Mouse (Mus musculus) heart, embryonic 16.5 days (tissue): ENCODE data around the gene Cnot2. TPM values are rescaled to one million over a fixed set of nuclear protein-coding genes. Genes with fewer than 3 reads are reported as not detected.

Experiments used
- ATAC-seq: fragments of 200-750 bp; cut with Nextera tagmentation; replicated peaks from 2 replicates; pipeline ENCODE4 v1.8.0; 2017; ENCODE audit warnings: moderate number of reproducible peaks; ENCODE audit not compliant: insufficient read depth, low FRiP score; ENCODE audit errors: extremely low read depth
- H3K27ac ChIP-seq: fragments of 300-500 bp; sonication (generic); 2 replicates; pipeline ENCODE4 v1.5.1; 2014; ENCODE audit warnings: mild to moderate bottlenecking, low read length, control low read depth, moderate library complexity
- H3K27me3 ChIP-seq: fragments of 300-500 bp; sonication (generic); 2 replicates; pipeline ENCODE4 v1.6.1; 2014; ENCODE audit warnings: low read length, mixed read lengths; ENCODE audit not compliant: control insufficient read depth, insufficient read depth
- H3K36me3 ChIP-seq: fragments of 300-500 bp; sonication (generic); 2 replicates; pipeline ENCODE4 v1.6.1; 2014; ENCODE audit not compliant: control insufficient read depth, insufficient read depth
- H3K4me1 ChIP-seq: fragments of 300-500 bp; sonication (generic); 2 replicates; pipeline ENCODE4 v1.6.1; 2014; ENCODE audit warnings: low read length, mixed read lengths; ENCODE audit not compliant: control insufficient read depth, insufficient read depth
- H3K4me2 ChIP-seq: fragments of 300-500 bp; sonication (generic); 2 replicates; pipeline ENCODE4 v1.6.1; 2014; ENCODE audit warnings: low read depth, mild to moderate bottlenecking, control low read depth, low read length
- H3K4me3 ChIP-seq: fragments of 300-500 bp; sonication (generic); 2 replicates; pipeline ENCODE4 v1.5.1; 2014; ENCODE audit warnings: mild to moderate bottlenecking, control low read depth, low read length
- H3K9ac ChIP-seq: fragments of 300-500 bp; sonication (generic); 2 replicates; pipeline ENCODE4 v1.6.1; 2014; ENCODE audit warnings: low read length, control low read depth
- H3K9me3 ChIP-seq: fragments of 300-500 bp; sonication (generic); replicated peaks from 2 replicates; pipeline ENCODE4 v1.6.1; 2016; ENCODE audit warnings: low read length; ENCODE audit not compliant: control insufficient read depth
- WGBS: fragments of 180-500 bp; shearing (Covaris S2); extraction: QIAGEN DNeasy Blood & Tissue Kit; methylation state at CpG from one replicate; pipeline ENCODE4 v1.1.7; 2014; 5-methylcytosine and 5-hydroxymethylcytosine counted together
- polyA plus RNA-seq: library from polyadenylated mRNA; unstranded; fragments of >200 nt; fragmentation: Nextera tagmentation; extraction: Ambion mirVana; gene quantifications from 2 replicates; pipeline ENCODE4 v1.2.1, GENCODE M21; 2015

Gene Cnot2
- polyA plus RNA-seq, 1 experiment from 2014 or later = 73.6 TPM

DNA sequence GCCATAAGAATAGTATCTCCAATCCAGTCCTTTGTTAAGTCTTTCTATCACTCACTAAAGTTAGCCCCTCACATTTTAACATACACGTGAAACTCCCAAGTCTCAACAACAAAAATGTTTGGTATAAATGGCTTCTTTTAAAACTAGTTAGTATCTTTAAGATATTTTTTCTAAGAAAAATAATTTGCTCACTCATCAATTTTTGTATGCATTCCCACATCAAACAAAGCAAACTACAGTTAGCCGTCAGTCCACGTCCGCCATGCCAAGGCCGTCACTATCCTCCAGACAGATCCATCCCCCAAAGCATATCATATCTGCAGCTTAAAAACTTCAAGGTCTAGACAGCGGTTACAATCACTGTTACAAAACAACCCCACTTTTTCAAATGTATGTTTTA is 65.7 kb downstream of the Cnot2 start:
- H3K4me1 ChIP-seq = no peaks in the 10 kb centered on the region
- 78% methylated on average over 6 of the region's 6 CpGs for WGBS
- H3K4me2 ChIP-seq = no peak overlapping the region
- no peak overlapping the region for H3K4me3 ChIP-seq
- ATAC-seq = no peak
- H3K27ac ChIP-seq = no peak overlapping the region
- H3K9ac ChIP-seq = no peak overlapping the region
- H3K27me3 ChIP-seq = no peaks in the 10 kb centered on the region
- H3K9me3 ChIP-seq = no peaks in the 10 kb centered on the region
- H3K36me3 ChIP-seq = no peaks in the 10 kb centered on the region

DNA sequence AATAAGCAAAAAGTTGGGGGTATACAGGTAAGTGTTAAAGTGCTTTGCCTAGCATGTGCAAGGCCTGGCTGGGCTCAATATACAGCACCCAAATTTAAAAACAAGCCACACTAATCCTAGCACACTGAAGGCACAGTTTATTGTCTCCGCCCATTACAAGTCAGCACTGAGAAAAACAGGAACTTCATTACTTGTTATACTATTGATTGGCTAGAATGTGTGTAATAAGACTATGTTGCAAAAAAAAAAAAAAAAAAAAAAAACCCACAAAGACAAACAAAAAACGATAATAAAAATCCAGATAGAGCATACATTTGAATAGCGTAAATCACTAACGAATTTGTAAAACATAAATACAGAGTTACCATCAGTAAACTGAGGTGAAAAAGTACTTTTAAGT is 66.2 kb downstream of the Cnot2 start:
- ATAC-seq = no peak
- Histone ChIP-seq H3K9ac (no peak overlapping the region), H3K9me3 (no peaks in the 10 kb centered on the region), H3K4me3 (no peak overlapping the region), H3K4me2 (no peak overlapping the region), H3K27ac (no peak overlapping the region), H3K27me3 (no peaks in the 10 kb centered on the region), H3K36me3 (no peaks in the 10 kb centered on the region), H3K4me1 (no peaks in the 10 kb centered on the region)
- 94% methylated on average over 4 of the region's 4 CpGs for WGBS

DNA sequence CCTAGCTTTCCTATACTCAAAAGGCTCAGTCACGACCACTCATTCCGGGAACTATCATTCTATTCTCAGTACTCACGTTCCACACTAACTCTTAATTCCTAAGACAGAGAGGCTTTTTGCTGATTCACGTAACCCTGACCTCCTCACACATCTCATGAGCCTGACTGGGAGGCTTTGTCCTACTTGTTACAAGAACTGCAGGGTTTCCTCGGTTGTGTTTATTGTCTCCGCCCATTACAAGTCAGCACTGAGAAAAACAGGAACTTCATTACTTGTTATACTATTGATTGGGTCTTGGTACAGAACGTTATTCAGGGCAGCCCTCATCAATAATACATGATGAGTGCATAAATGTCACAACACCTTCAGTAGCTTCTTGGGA is 68.1 kb downstream of the Cnot2 start:
- Histone ChIP-seq H3K9ac (no peak overlapping the region), H3K9me3 (no peaks in the 10 kb centered on the region), H3K4me3 (no peak overlapping the region), H3K27ac (no peak overlapping the region), H3K27me3 (no peaks in the 10 kb centered on the region), H3K4me2 (no peak overlapping the region), H3K36me3 (no peaks in the 10 kb centered on the region), H3K4me1 (no peaks in the 10 kb centered on the region)
- WGBS = 68% methylated on average over 7 of the region's 7 CpGs
- ATAC-seq = no peak

DNA sequence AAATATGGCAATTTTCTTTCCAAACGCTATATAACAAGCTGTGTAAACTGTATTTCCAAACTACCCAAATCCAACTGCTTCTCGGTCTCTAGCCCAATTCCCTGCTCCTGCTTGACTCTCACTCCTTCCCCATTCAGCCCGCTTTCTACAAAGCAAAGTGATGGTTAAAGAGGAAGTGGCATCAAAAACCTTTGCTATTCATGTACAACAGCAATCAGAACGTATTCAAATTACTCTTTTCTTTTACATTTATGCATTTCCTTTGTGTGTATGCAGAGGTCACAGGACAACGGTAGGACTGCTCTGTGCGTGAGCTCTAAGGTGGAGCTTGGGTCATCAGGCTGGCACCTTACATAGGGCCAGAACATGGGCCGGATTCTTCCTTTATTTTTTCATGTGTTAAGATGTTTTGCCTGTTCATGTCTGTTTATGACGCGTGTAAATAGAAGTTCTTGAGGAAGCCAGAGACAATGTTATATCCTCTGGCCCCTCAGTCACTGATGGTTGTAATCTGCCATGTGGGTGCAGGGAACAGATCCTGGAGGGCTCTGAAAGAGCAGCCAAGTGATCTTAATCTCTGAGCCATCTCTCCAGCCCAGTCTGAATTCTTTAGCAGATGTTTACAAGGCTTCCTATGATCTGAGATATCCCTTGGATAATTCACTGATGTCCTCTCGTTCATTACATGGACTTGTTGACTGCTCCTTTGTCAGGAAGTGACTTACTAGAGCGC is 68.6 kb downstream of the Cnot2 start:
- H3K9me3 ChIP-seq = no peaks in the 10 kb centered on the region
- no peak overlapping the region for H3K9ac ChIP-seq
- H3K27me3 ChIP-seq = no peaks in the 10 kb centered on the region
- H3K27ac ChIP-seq = no peak overlapping the region
- WGBS = 86% methylated on average over 11 of the region's 11 CpGs
- no peak overlapping the region for H3K4me2 ChIP-seq
- H3K36me3 ChIP-seq = no peaks in the 10 kb centered on the region
- H3K4me1 ChIP-seq = no peaks in the 10 kb centered on the region
- H3K4me3 ChIP-seq = no peak overlapping the region
- ATAC-seq = no peak

DNA sequence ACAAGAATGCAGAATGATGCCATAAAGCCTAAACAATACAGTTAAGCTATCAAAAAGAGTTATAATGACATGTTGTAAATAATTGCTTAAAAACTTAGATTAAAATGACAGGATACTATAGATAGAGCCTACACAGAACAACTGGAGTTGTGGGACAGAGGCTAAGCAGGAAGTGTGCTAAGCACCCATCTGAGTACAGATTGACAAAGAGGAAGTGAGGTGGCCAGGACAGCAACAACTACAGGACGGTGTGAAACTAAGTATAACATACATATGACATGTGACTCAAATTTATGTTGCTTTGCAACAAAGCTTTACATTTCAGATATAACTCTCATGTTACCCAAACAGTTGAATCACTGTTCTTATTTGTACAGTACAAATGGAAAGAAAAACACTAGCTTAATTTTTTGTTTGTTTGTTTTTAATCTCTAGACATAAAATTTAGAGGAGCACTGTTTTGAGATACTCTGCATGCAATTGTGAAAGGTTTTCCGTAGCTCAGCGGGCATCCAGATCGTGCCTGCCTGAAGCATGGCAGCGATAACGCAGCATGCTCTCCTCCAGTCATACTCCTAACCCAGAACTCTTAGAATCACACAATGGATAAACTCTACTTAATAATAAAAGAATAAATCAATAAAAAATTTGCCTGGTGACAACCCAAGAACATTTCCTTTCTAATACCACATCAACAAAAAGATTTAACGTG is 75.9 kb downstream of the Cnot2 start:
- H3K4me3 ChIP-seq = no peak overlapping the region
- H3K4me1 ChIP-seq = no peaks in the 10 kb centered on the region
- H3K9me3 ChIP-seq = no peaks in the 10 kb centered on the region
- no peaks in the 10 kb centered on the region for H3K27me3 ChIP-seq
- no peak for ATAC-seq
- peaks cover 3% of the 10 kb centered on the region; the same call in 1 of the 2 replicates for H3K36me3 ChIP-seq
- H3K27ac ChIP-seq = no peak overlapping the region
- no peak overlapping the region for H3K4me2 ChIP-seq
- WGBS = 88% methylated on average over 7 of the region's 7 CpGs
- H3K9ac ChIP-seq = no peak overlapping the region

DNA sequence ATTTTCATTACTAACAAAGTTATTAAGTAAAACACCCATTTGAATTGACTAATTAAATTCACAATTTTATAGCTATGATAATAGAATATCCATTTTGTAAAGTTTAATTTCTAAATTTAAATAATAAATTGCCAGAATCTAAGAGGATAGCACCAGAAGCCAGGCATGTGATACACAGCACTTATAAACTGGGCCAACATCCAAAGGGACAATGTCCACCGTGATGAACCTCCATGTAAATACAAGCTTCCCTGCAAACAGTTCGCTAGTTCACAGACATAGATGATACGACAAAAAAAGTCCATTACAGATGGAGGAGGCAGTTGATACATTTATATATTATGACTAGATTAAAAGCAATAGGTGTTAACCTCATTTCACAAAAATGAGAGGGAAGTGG is 88.5 kb downstream of the Cnot2 start:
- Histone ChIP-seq H3K4me1 (no peaks in the 10 kb centered on the region), H3K4me3 (no peak overlapping the region), H3K36me3 (peaks cover 12% of the 10 kb centered on the region), H3K9me3 (no peaks in the 10 kb centered on the region), H3K27ac (no peak overlapping the region), H3K4me2 (no peak overlapping the region), H3K9ac (no peak overlapping the region), H3K27me3 (no peaks in the 10 kb centered on the region)
- WGBS = 76% methylated on average over 3 of the region's 3 CpGs
- no peak for ATAC-seq

DNA sequence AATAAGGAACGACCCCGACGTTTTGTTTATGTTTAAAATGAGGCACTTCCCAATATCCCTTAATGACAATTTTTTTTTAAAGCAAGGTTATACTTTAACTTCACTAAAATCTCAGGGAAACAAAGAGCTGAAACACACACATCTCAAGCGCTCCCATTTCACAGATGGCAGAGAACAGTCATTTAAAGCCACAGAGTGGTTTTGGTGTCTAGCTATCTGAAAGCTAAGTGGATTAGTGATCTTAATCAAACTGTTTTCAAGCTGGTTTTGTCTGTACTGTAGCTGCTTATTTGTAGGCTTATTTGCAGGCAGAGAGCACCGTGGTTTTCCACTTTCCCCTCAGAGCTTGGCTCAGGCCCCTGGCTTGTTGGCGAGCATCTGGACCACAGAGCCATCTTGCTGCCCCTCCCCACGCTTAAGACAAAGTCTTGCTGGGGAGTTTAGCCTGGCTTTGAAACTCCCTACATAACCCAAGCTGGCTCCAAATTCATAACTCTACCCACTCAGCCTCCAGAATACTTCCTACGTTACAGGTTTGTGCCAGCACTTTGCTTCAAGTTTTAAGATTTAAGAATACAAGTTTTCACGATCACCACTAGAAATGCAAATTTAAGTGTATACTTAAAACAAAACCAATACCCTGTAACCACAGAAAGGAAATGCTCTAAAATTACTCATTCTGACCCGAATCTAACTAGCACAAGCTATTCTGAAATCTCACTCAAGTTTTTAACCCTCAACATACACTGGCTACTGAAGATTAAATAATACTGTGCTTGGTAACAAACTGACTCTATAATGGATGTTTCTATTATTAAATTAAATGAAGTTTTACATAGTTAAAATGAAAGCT is 94.2 kb downstream of the Cnot2 start:
- no peak for ATAC-seq
- Histone ChIP-seq H3K9me3 (no peaks in the 10 kb centered on the region), H3K27ac (no peak overlapping the region), H3K27me3 (no peaks in the 10 kb centered on the region), H3K36me3 (peaks cover 21% of the 10 kb centered on the region), H3K4me3 (no peak overlapping the region), H3K4me1 (no peaks in the 10 kb centered on the region), H3K9ac (no peak overlapping the region), H3K4me2 (no peak overlapping the region)
- WGBS = 84% methylated on average over 10 of the region's 10 CpGs

DNA sequence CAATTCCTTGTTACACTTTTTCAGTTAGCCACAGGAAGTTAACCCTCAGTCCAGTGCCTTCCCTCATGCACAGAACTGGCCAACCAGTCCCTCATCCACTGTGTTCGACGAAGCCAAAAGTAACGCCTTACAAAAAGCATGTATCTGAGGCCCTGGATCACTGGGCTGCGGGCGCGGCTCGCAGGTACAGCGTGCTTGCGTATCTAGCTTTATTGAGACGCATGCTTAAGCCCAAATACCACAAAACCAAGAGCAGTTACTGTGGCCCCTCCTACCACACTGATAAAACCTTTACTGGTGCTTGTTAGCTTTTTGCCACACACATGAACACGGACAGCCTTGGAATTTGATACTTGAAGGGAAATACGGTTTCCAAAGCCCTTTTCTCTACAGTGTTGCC is 99.4 kb downstream of the Cnot2 start:
- WGBS = 87% methylated on average over 12 of the region's 12 CpGs
- peaks cover 21% of the 10 kb centered on the region for H3K36me3 ChIP-seq

DNA sequence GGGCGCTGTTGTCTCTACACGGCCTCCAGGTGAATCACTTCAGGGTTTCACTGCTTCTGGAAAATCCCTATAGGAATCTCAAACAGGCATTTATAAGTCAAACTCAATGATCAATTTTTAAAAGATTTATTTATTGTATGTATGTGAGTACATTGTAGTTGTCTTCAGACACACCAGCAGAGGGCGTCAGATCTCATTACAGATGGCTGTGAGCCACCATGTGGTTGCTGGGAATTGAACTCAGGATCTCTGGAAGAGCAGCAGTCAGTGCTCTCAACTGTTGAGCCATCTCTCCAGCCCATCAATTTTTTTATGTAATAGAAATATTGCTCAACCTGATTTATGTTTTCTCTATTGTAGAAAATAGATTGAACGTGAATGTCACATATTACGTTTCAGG is 100.3 kb downstream of the Cnot2 start:
- H3K27ac ChIP-seq = no peak overlapping the region
- no peak for ATAC-seq
- WGBS = 91% methylated on average over 5 of the region's 5 CpGs
- no peaks in the 10 kb centered on the region for H3K4me1 ChIP-seq
- H3K4me2 ChIP-seq = no peak overlapping the region
- no peak overlapping the region for H3K9ac ChIP-seq
- H3K4me3 ChIP-seq = no peak overlapping the region
- peaks cover 3% of the 10 kb centered on the region for H3K9me3 ChIP-seq
- peaks cover 18% of the 10 kb centered on the region for H3K36me3 ChIP-seq
- no peaks in the 10 kb centered on the region for H3K27me3 ChIP-seq

More for the DNA sequence above, 99.4 kb downstream of the Cnot2 start:
- Histone ChIP-seq H3K4me3 (no peak overlapping the region), H3K27me3 (no peaks in the 10 kb centered on the region), H3K9me3 (peaks cover 3% of the 10 kb centered on the region), H3K9ac (no peak overlapping the region), H3K27ac (no peak overlapping the region), H3K4me2 (no peak overlapping the region), H3K4me1 (no peaks in the 10 kb centered on the region)
- ATAC-seq = no peak
